Comparison of ENCODE assay signal across 12 mouse cellular contexts in genomic region chr11:85571936-85572335, GRCm38 (mm10).
DNase-seq lines count a peak whose midpoint lies in the region; ATAC-seq and TF ChIP-seq lines count a peak whose summit lies in the region.
"Had no signal": no experiment of that assay in that cellular context is flagged by ENCODE, and none has a peak within 500 bp of the region (broad histone marks: within the 10 kb centered on the region; RNA-seq: fewer than 3 reads in every experiment).

No protein-coding gene starts in this region.

- TF ChIP-seq EP300 in liver, postnatal 0 days (IDR thresholded peaks at IDR 0.05; ENCODE audit: low read depth): no peak

- no peak for DNase-seq in forebrain, embryonic 10.5 days (ENCODE audit: extremely low spot score, low spot score)
- DNase-seq in liver, postnatal 0 days: no peak
- no peak for DNase-seq in liver, embryonic 11.5 days (ENCODE audit: low spot score)
- DNase-seq in embryo, embryonic 11 days: peak; percentile 58
- DNase-seq in heart, postnatal 4 days: peak; percentile 20
- DNase-seq in testis, postnatal 14 days (ENCODE audit: low spot score): no peak
- no peak for DNase-seq in cerebellum, postnatal 36 days

- peak overlapping the region; percentile 66 for H3K27ac ChIP-seq in forebrain, embryonic 10.5 days
- H3K27ac ChIP-seq in forebrain, embryonic 15.5 days (replicated peaks): no peak overlapping the region
- H3K27ac ChIP-seq in liver, postnatal 0 days (ENCODE audit: low read depth): 0 out of 2 replicates have a peak overlapping the region, but pooled peaks have one; percentile 12
- H3K27ac ChIP-seq in liver, embryonic 11.5 days (ENCODE audit: low read depth, low read length): no peak overlapping the region
- H3K27ac ChIP-seq: hindbrain, embryonic 12.5 days; layer of hippocampus, adult 2 months; liver, embryonic 12.5 days; midbrain, embryonic 15.5 days had no signal

- WGBS in forebrain, embryonic 10.5 days: 31% methylated on average over 5 of the region's 5 CpGs
- 10% methylated on average over 5 of the region's 5 CpGs for WGBS in forebrain, embryonic 15.5 days
- WGBS in liver, postnatal 0 days (ENCODE audit: insufficient replicate concordance): 53% methylated on average over 5 of the region's 5 CpGs
- 65% methylated on average over 5 of the region's 5 CpGs for WGBS in liver, embryonic 11.5 days

- H3K4me1 ChIP-seq in forebrain, embryonic 10.5 days: peaks cover 61% of the 10 kb centered on the region
- H3K4me1 ChIP-seq in forebrain, embryonic 15.5 days: no peaks in the 10 kb centered on the region
- 0 out of 2 replicates have a peak, but pooled peaks cover 4% of the 10 kb centered on the region for H3K4me1 ChIP-seq in liver, postnatal 0 days (ENCODE audit: insufficient read depth)
- H3K4me1 ChIP-seq in liver, embryonic 11.5 days (replicated peaks; ENCODE audit: control insufficient read depth, insufficient read depth, low read length): peaks cover 6% of the 10 kb centered on the region; the same call in 1 of the 2 replicates
- H3K4me1 ChIP-seq: midbrain, embryonic 15.5 days had no signal

- H3K9ac ChIP-seq in forebrain, embryonic 15.5 days (replicated peaks): no peak overlapping the region
- H3K9ac ChIP-seq in liver, postnatal 0 days (replicated peaks): no peak overlapping the region
- no peak overlapping the region for H3K9ac ChIP-seq in liver, embryonic 11.5 days (ENCODE audit: low read depth, low read length)
- H3K9ac ChIP-seq: hindbrain, embryonic 12.5 days; liver, embryonic 12.5 days; midbrain, embryonic 15.5 days had no signal

- H3K4me2 ChIP-seq in forebrain, embryonic 15.5 days (replicated peaks): no peak overlapping the region
- H3K4me2 ChIP-seq in liver, postnatal 0 days (ENCODE audit: low read depth, low read length): no peak overlapping the region
- no peak overlapping the region for H3K4me2 ChIP-seq in liver, embryonic 11.5 days
- H3K4me2 ChIP-seq: hindbrain, embryonic 12.5 days; liver, embryonic 12.5 days; midbrain, embryonic 15.5 days had no signal

- no peaks in the 10 kb centered on the region for H3K9me3 ChIP-seq in forebrain, embryonic 10.5 days
- no peaks in the 10 kb centered on the region for H3K9me3 ChIP-seq in forebrain, embryonic 15.5 days
- H3K9me3 ChIP-seq in liver, postnatal 0 days (ENCODE audit: low read length): no peaks in the 10 kb centered on the region
- no peaks in the 10 kb centered on the region for H3K9me3 ChIP-seq in liver, embryonic 11.5 days (ENCODE audit: control insufficient read depth, low read length)
- H3K9me3 ChIP-seq: hindbrain, embryonic 12.5 days; liver, embryonic 12.5 days; midbrain, embryonic 15.5 days had no signal

- H3K27me3 ChIP-seq in forebrain, embryonic 10.5 days (ENCODE audit: poor library complexity, severe bottlenecking): peaks cover 4% of the 10 kb centered on the region; the same call in 1 of the 2 replicates
- no peaks in the 10 kb centered on the region for H3K27me3 ChIP-seq in forebrain, embryonic 15.5 days
- no peaks in the 10 kb centered on the region for H3K27me3 ChIP-seq in liver, postnatal 0 days (ENCODE audit: insufficient read depth, low read length)
- H3K27me3 ChIP-seq in liver, embryonic 11.5 days (replicated peaks; ENCODE audit: control insufficient read depth, insufficient read depth, low read length): no peaks in the 10 kb centered on the region
- H3K27me3 ChIP-seq: hindbrain, embryonic 12.5 days; liver, embryonic 12.5 days; midbrain, embryonic 15.5 days had no signal

- no peak overlapping the region for H3K4me3 ChIP-seq in forebrain, embryonic 10.5 days
- no peak overlapping the region for H3K4me3 ChIP-seq in forebrain, embryonic 15.5 days
- H3K4me3 ChIP-seq in liver, postnatal 0 days (ENCODE audit: low read depth, low read length): no peak overlapping the region
- no peak overlapping the region for H3K4me3 ChIP-seq in liver, embryonic 11.5 days (ENCODE audit: low read depth, low read length)
- H3K4me3 ChIP-seq: hindbrain, embryonic 12.5 days; layer of hippocampus, adult 2 months; liver, embryonic 12.5 days; midbrain, embryonic 15.5 days had no signal

- no peak for ATAC-seq in forebrain, embryonic 15.5 days (replicated peaks)
- no peak for ATAC-seq in liver, postnatal 0 days
- no peak for ATAC-seq in liver, embryonic 11.5 days (replicated peaks; ENCODE audit: low FRiP score)
- ATAC-seq: liver, embryonic 12.5 days; midbrain, embryonic 15.5 days had no signal

- H3K36me3 ChIP-seq in forebrain, embryonic 10.5 days (replicated peaks): no peaks in the 10 kb centered on the region
- H3K36me3 ChIP-seq in forebrain, embryonic 15.5 days: no peaks in the 10 kb centered on the region
- H3K36me3 ChIP-seq in liver, postnatal 0 days (replicated peaks; ENCODE audit: insufficient read depth, low read length): no peaks in the 10 kb centered on the region
- no peaks in the 10 kb centered on the region for H3K36me3 ChIP-seq in liver, embryonic 11.5 days (ENCODE audit: control insufficient read depth, insufficient read depth, low read length)
- H3K36me3 ChIP-seq: hindbrain, embryonic 12.5 days; liver, embryonic 12.5 days; midbrain, embryonic 15.5 days had no signal

- TF ChIP-seq CTCF in liver, postnatal 0 days (IDR thresholded peaks at IDR 0.05; ENCODE audit: low read depth): no peak

Comparison
In these comparisons a context has a peak if more than half of its experiments do, and no peak if none do; other contexts are left out.
1. H3K27ac ChIP-seq: peak in forebrain, embryonic 10.5 days (single experiment) and liver, postnatal 0 days (single experiment); none in forebrain, embryonic 15.5 days (single experiment) and liver, embryonic 11.5 days (single experiment).
2. DNase-seq: peak in embryo, embryonic 11 days (single experiment) and heart, postnatal 4 days (single experiment); none in forebrain, embryonic 10.5 days (single experiment), liver, postnatal 0 days (single experiment), liver, embryonic 11.5 days (single experiment), testis, postnatal 14 days (single experiment) and cerebellum, postnatal 36 days (0 of 2).